Comparison of ENCODE assay signal across 16 mouse cellular contexts in the genomic region with DNA sequence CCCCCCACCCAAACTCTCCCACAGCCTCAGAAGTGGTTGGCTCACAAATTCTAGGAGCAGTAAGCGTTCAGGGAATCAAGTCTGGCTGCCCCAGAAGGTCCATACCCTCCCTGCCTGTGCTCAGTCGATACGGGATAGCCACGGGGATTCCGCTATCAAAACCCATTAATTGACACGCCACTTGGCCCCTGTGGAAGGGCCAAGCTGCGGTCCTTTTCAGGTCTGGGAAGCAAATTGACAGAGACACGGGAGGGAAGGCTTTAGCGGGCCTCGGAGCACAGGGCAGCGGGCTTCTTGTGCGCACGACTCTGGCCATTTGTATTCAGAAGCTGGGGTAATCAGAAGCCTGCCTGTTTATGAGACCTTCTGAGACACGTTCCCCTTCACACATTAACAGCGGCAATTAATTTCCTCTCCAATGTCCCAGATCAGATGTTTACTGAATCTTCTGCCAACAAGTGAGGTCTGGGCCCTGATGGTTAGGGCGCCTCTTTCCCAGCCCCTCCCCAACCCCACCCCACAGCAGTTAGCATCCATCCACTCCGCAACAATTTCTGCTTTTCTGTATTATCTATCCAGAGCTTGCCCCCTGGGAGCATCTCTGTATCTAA.
DNase-seq lines count a peak whose midpoint lies in the region; ATAC-seq and TF ChIP-seq lines count a peak whose summit lies in the region.
"Had no signal": no experiment of that assay in that cellular context is flagged by ENCODE, and none has a peak within 500 bp of the region (broad histone marks: within the 10 kb centered on the region; RNA-seq: fewer than 3 reads in every experiment).

No protein-coding gene starts in this region.

- no peak for TF ChIP-seq POLR2A in cerebellum, adult 2 months (IDR thresholded peaks at IDR 0.05; ENCODE audit: borderline replicate concordance, insufficient read depth, low read length)

- H3K36me3 ChIP-seq in forebrain, embryonic 16.5 days (ENCODE audit: control insufficient read depth, insufficient read depth), result no peaks in the 10 kb centered on the region
- H3K36me3 ChIP-seq in hindbrain, postnatal 0 days (ENCODE audit: insufficient read depth, low read length), result no peaks in the 10 kb centered on the region
- H3K36me3 ChIP-seq in neural tube, embryonic 12.5 days, result no peaks in the 10 kb centered on the region
- H3K36me3 ChIP-seq: embryonic facial prominence, embryonic 12.5 days; limb, embryonic 13.5 days had no signal

- H3K4me2 ChIP-seq in forebrain, embryonic 16.5 days (ENCODE audit: low read length), result peak overlapping the region; percentile 3; the same call in 1 of the 2 replicates
- no peak overlapping the region for H3K4me2 ChIP-seq in hindbrain, postnatal 0 days (ENCODE audit: low read depth, low read length)
- H3K4me2 ChIP-seq in neural tube, embryonic 12.5 days (replicated peaks), result no peak overlapping the region
- H3K4me2 ChIP-seq: embryonic facial prominence, embryonic 12.5 days; heart, embryonic 13.5 days; limb, embryonic 13.5 days had no signal

- no peaks in the 10 kb centered on the region; the same call in 1 of the 2 replicates for H3K27me3 ChIP-seq in cerebellum, adult 2 months (ENCODE audit: control insufficient read depth, insufficient read depth, low read length)
- H3K27me3 ChIP-seq in forebrain, embryonic 16.5 days (replicated peaks; ENCODE audit: control insufficient read depth, insufficient read depth, low read length), result no peaks in the 10 kb centered on the region
- no peaks in the 10 kb centered on the region for H3K27me3 ChIP-seq in hindbrain, postnatal 0 days (ENCODE audit: insufficient read depth, low read length)
- H3K27me3 ChIP-seq in neural tube, embryonic 12.5 days (replicated peaks), result no peaks in the 10 kb centered on the region
- H3K27me3 ChIP-seq: CH12.LX; embryonic facial prominence, embryonic 12.5 days; heart, embryonic 13.5 days; limb, embryonic 13.5 days had no signal

- H3K9me3 ChIP-seq in forebrain, embryonic 16.5 days (ENCODE audit: control insufficient read depth, low read length), result no peaks in the 10 kb centered on the region; the same call in 1 of the 2 replicates
- H3K9me3 ChIP-seq in hindbrain, postnatal 0 days (ENCODE audit: low read length), result no peaks in the 10 kb centered on the region
- no peaks in the 10 kb centered on the region for H3K9me3 ChIP-seq in neural tube, embryonic 12.5 days
- H3K9me3 ChIP-seq: embryonic facial prominence, embryonic 12.5 days; heart, embryonic 13.5 days; limb, embryonic 13.5 days had no signal

- DNase-seq in cerebellum, postnatal 10 days, result peak; percentile 56 to 62
- no peak for DNase-seq in cerebellum, adult 2 months
- DNase-seq in hindbrain, postnatal 0 days (ENCODE audit: low spot score), result peak; percentile 34
- no peak for DNase-seq in frontal cortex, postnatal 25 days (ENCODE audit: low spot score in 2 of 2)
- no peak for DNase-seq in heart, postnatal 14 days
- DNase-seq in B cell, adult 2 months, result no peak
- DNase-seq: gastrocnemius, postnatal 25 days; kidney, adult 2 months; lung, postnatal 4 days had no signal

- H3K27ac ChIP-seq in cerebellum, adult 2 months (ENCODE audit: insufficient read depth, low read length), result no peak overlapping the region
- H3K27ac ChIP-seq in forebrain, embryonic 16.5 days (ENCODE audit: low read length), result peak overlapping the region; percentile 90
- H3K27ac ChIP-seq in hindbrain, postnatal 0 days, result peak overlapping the region; percentile 73
- 0 out of 2 replicates have a peak overlapping the region, but pooled peaks have one; percentile 15 for H3K27ac ChIP-seq in neural tube, embryonic 12.5 days
- H3K27ac ChIP-seq: embryonic facial prominence, embryonic 12.5 days; heart, embryonic 13.5 days; limb, embryonic 13.5 days had no signal

- intact Hi-C loops in heart, postnatal 14 days (cut with DNase I), result no loop called here

- ATAC-seq in forebrain, embryonic 16.5 days, result peak; percentile 38; the same call in 1 of the 2 replicates
- no peak for ATAC-seq in hindbrain, postnatal 0 days
- ATAC-seq in neural tube, embryonic 12.5 days (ENCODE audit: low FRiP score, low read depth), result 0 out of 2 replicates have a peak, but pooled peaks have one; percentile 7
- ATAC-seq: activated CD4-positive, CD25-positive, alpha-beta regulatory T cell, adult 4 months had no signal

- peaks cover 10% of the 10 kb centered on the region for H3K4me1 ChIP-seq in cerebellum, adult 2 months (ENCODE audit: control insufficient read depth, insufficient read depth, low read length)
- peaks cover 40% of the 10 kb centered on the region for H3K4me1 ChIP-seq in forebrain, embryonic 16.5 days (replicated peaks; ENCODE audit: control insufficient read depth, insufficient read depth, low read length)
- peaks cover 6% of the 10 kb centered on the region for H3K4me1 ChIP-seq in hindbrain, postnatal 0 days (ENCODE audit: insufficient read depth, low read length)
- peaks cover 37% of the 10 kb centered on the region for H3K4me1 ChIP-seq in neural tube, embryonic 12.5 days

- peak overlapping the region; percentile 7; the same call in 1 of the 2 replicates for H3K9ac ChIP-seq in forebrain, embryonic 16.5 days (replicated peaks; ENCODE audit: low read depth, low read length)
- H3K9ac ChIP-seq in hindbrain, postnatal 0 days (replicated peaks; ENCODE audit: low read length), result no peak overlapping the region
- H3K9ac ChIP-seq in neural tube, embryonic 12.5 days, result no peak overlapping the region
- H3K9ac ChIP-seq: embryonic facial prominence, embryonic 12.5 days; heart, embryonic 13.5 days; limb, embryonic 13.5 days had no signal

- H3K4me3 ChIP-seq in cerebellum, adult 2 months (replicated peaks; ENCODE audit: insufficient read depth, low read depth, low read length), result no peak overlapping the region
- no peak overlapping the region for H3K4me3 ChIP-seq in forebrain, embryonic 16.5 days (replicated peaks; ENCODE audit: low read length)
- H3K4me3 ChIP-seq in hindbrain, postnatal 0 days (ENCODE audit: low read length), result no peak overlapping the region
- no peak overlapping the region for H3K4me3 ChIP-seq in neural tube, embryonic 12.5 days
- H3K4me3 ChIP-seq: embryonic facial prominence, embryonic 12.5 days; heart, embryonic 13.5 days; limb, embryonic 13.5 days had no signal

- TF ChIP-seq CTCF in cerebellum, adult 2 months (IDR thresholded peaks at IDR 0.05; ENCODE audit: borderline replicate concordance, insufficient read depth, low read depth, low read length), result no peak
- TF ChIP-seq CTCF in hindbrain, postnatal 0 days (IDR thresholded peaks at IDR 0.05; ENCODE audit: low read depth), result no peak

- WGBS in cerebellum, adult 2 months, result 91% methylated on average over 17 of the region's 17 CpGs
- 22% methylated on average over 17 of the region's 17 CpGs for WGBS in forebrain, embryonic 16.5 days
- WGBS in hindbrain, postnatal 0 days, result 25% methylated on average over 17 of the region's 17 CpGs
- WGBS in neural tube, embryonic 12.5 days, result 43% methylated on average over 17 of the region's 17 CpGs

Comparison
In these comparisons a context has a peak if more than half of its experiments do, and no peak if none do; other contexts are left out.
1. DNase-seq: peak in cerebellum, postnatal 10 days (2 of 2) and hindbrain, postnatal 0 days (single experiment); none in cerebellum, adult 2 months (0 of 2), frontal cortex, postnatal 25 days (0 of 2), heart, postnatal 14 days (0 of 2) and B cell, adult 2 months (0 of 2).